Mouse (Mus musculus) G1E (cell line): Measurements from ENCODE around the gene Pygm. TPM values are rescaled to one million over a fixed set of nuclear protein-coding genes. Genes with fewer than 3 reads are reported as not detected.

Experiments
- ATAC-seq: 2 replicates; pipeline ENCODE4 v1.8.0; 2016; ENCODE audit warnings: mild to moderate bottlenecking; ENCODE audit not compliant: insufficient number of reproducible peaks, poor library complexity, low FRiP score, severe bottlenecking; ENCODE audit errors: extremely low read depth
- DNase-seq: peaks from one replicate; pipeline ENCODE4 v3.0.0; 2012; ENCODE audit warnings: low spot score
- H3K27me3 ChIP-seq: 2 replicates; pipeline ENCODE4 v1.6.1; 2012; ENCODE audit warnings: mild to moderate bottlenecking, low read length, inconsistent platforms; ENCODE audit not compliant: insufficient read depth
- H3K36me3 ChIP-seq: replicated peaks from 2 replicates; pipeline ENCODE3; 2012; ENCODE audit warnings: mild to moderate bottlenecking, inconsistent platforms
- H3K4me1 ChIP-seq: 2 replicates; pipeline ENCODE4 v1.6.1; 2012; ENCODE audit warnings: low read depth, low read length, inconsistent platforms, mixed read lengths; ENCODE audit not compliant: insufficient read depth
- H3K4me3 ChIP-seq: 2 replicates; pipeline ENCODE4 v1.5.1; 2012; ENCODE audit warnings: low read depth, mild to moderate bottlenecking, inconsistent platforms, low read length, moderate library complexity, mixed read lengths
- H3K9me3 ChIP-seq: replicated peaks from 2 replicates; pipeline ENCODE4 v1.6.1; 2012; ENCODE audit warnings: inconsistent platforms
- CTCF ChIP-seq: IDR thresholded peaks from 2 replicates; pipeline ENCODE4 v1.5.1; 2012; ENCODE audit warnings: low read depth, low read length, inconsistent platforms, mixed read lengths
- GATA1 ChIP-seq: IDR thresholded peaks from 2 replicates; pipeline ENCODE4 v1.6.1; 2012; ENCODE audit warnings: borderline replicate concordance, low read length, inconsistent platforms, mixed read lengths
- GATA2 ChIP-seq: IDR thresholded peaks from 2 replicates; pipeline ENCODE4 v1.6.1; 2012; ENCODE audit warnings: low read depth, low read length, inconsistent platforms, borderline replicate concordance
- POLR2AphosphoS5 ChIP-seq: IDR thresholded peaks from 2 replicates; pipeline ENCODE4 v1.6.1; 2012; ENCODE audit warnings: low read depth, low read length, inconsistent platforms; ENCODE audit not compliant: insufficient replicate concordance
- TAL1 ChIP-seq: conservative IDR thresholded peaks from 2 replicates; pipeline ENCODE4 v1.6.1; 2012; ENCODE audit warnings: low read depth, low read length, inconsistent platforms, mixed read lengths
- polyA plus RNA-seq: library from polyadenylated mRNA; stranded (reverse); fragments of >175 nt; gene quantifications from 2 replicates; pipeline ENCODE4 v1.2.3, GENCODE M21; 2012
- total RNA-seq, 2 experiments: library from RNA; stranded (forward) in 1 of 2; stranded (reverse) in 1 of 2; fragments of 200-1000 nt in 1 of 2; fragments of >200 nt in 1 of 2; fragmentation: Nextera tagmentation in 1 of 2; gene quantifications; 2 replicates each; pipeline ENCODE4 v1.2.3; 2014 to 2017

Pygm gene
- total and polyA plus RNA-seq, 3 experiments, result 0.14 to 7.1 (median 0.87) TPM

GRCm38 (mm10) chr19:6388006-6388405 lies 3.8 kb downstream of the Pygm start:
- ATAC-seq (no peak), DNase-seq (no peak)
- TF ChIP-seq GATA1, result no peak
- TF ChIP-seq TAL1, result no peak
- TF ChIP-seq POLR2AphosphoS5, result no peak
- no peak for TF ChIP-seq GATA2
- TF ChIP-seq CTCF, result no peak

GRCm38 (mm10) chr19:6389803-6390202 lies 5.6 kb downstream of the Pygm start:
- no peaks in the 10 kb centered on the region for H3K36me3 ChIP-seq
- H3K4me3 ChIP-seq, result no peak overlapping the region
- DNase-seq, result no peak

More at GRCm38 (mm10) chr19:6388006-6388405, 3.8 kb downstream of the Pygm start:
- Histone ChIP-seq H3K4me3 (no peak overlapping the region), H3K9me3 (no peaks in the 10 kb centered on the region), H3K36me3 (no peaks in the 10 kb centered on the region), H3K4me1 (peaks cover 19% of the 10 kb centered on the region), H3K27me3 (peaks cover 56% of the 10 kb centered on the region)

GRCm38 (mm10) chr19:6390251-6390650 lies 6.1 kb downstream of the Pygm start:
- H3K4me1 ChIP-seq, result peaks cover 15% of the 10 kb centered on the region; the same call in 1 of the 2 replicates
- DNase-seq, result no peak
- H3K9me3 ChIP-seq, result no peaks in the 10 kb centered on the region
- H3K27me3 ChIP-seq, result peaks cover 48% of the 10 kb centered on the region
- no peak overlapping the region for H3K4me3 ChIP-seq
- no peaks in the 10 kb centered on the region for H3K36me3 ChIP-seq
- no peak for ATAC-seq
- TF ChIP-seq GATA2 (no peak), TAL1 (no peak), CTCF (no peak), POLR2AphosphoS5 (no peak), GATA1 (no peak)

More at GRCm38 (mm10) chr19:6389803-6390202, 5.6 kb downstream of the Pygm start:
- H3K9me3 ChIP-seq, result no peaks in the 10 kb centered on the region
- TF ChIP-seq GATA1, result no peak
- TF ChIP-seq POLR2AphosphoS5, result no peak
- no peak for TF ChIP-seq TAL1
- no peak for TF ChIP-seq CTCF
- TF ChIP-seq GATA2, result no peak
- H3K27me3 ChIP-seq, result peaks cover 52% of the 10 kb centered on the region
- H3K4me1 ChIP-seq, result peaks cover 19% of the 10 kb centered on the region
- no peak for ATAC-seq

GRCm38 (mm10) chr19:6392743-6393393 lies 8.7 kb downstream of the Pygm start:
- no peak overlapping the region for H3K4me3 ChIP-seq
- H3K9me3 ChIP-seq, result no peaks in the 10 kb centered on the region
- ATAC-seq, result no peak
- no peaks in the 10 kb centered on the region for H3K36me3 ChIP-seq
- H3K4me1 ChIP-seq, result peaks cover 10% of the 10 kb centered on the region; the same call in 1 of the 2 replicates
- TF ChIP-seq POLR2AphosphoS5 (no peak), GATA1 (no peak), CTCF (0 out of 2 replicates have a peak, but pooled peaks have one; percentile 10)
- peaks cover 32% of the 10 kb centered on the region for H3K27me3 ChIP-seq
- DNase-seq, result no peak

- H3K27me3 ChIP-seq, result peaks cover 35% of the 10 kb centered on the region
- H3K4me3 ChIP-seq, result no peak overlapping the region
- peaks cover 11% of the 10 kb centered on the region for H3K4me1 ChIP-seq
- ATAC-seq (no peak), DNase-seq (no peak)
- no peaks in the 10 kb centered on the region for H3K36me3 ChIP-seq
- no peaks in the 10 kb centered on the region for H3K9me3 ChIP-seq
- TF ChIP-seq GATA1 (no peak), CTCF (no peak), POLR2AphosphoS5 (no peak), TAL1 (no peak), GATA2 (no peak)
Observed at GRCm38 (mm10) chr19:6393637-6394036, 9.4 kb downstream of the Pygm start.

- no peaks in the 10 kb centered on the region for H3K36me3 ChIP-seq
- no peak for DNase-seq
- no peak for TF ChIP-seq CTCF
- TF ChIP-seq GATA2, result no peak
- TF ChIP-seq TAL1, result no peak
- no peak for TF ChIP-seq POLR2AphosphoS5
- no peak for TF ChIP-seq GATA1
- no peaks in the 10 kb centered on the region for H3K9me3 ChIP-seq
- peaks cover 27% of the 10 kb centered on the region for H3K4me1 ChIP-seq
- H3K27me3 ChIP-seq, result peaks cover 41% of the 10 kb centered on the region
- H3K4me3 ChIP-seq, result no peak overlapping the region
- no peak for ATAC-seq
Observed at GRCm38 (mm10) chr19:6396237-6396636, 12.0 kb downstream of the Pygm start.
